ENCODE assay signal across 18 mouse cellular contexts in the genomic region with DNA sequence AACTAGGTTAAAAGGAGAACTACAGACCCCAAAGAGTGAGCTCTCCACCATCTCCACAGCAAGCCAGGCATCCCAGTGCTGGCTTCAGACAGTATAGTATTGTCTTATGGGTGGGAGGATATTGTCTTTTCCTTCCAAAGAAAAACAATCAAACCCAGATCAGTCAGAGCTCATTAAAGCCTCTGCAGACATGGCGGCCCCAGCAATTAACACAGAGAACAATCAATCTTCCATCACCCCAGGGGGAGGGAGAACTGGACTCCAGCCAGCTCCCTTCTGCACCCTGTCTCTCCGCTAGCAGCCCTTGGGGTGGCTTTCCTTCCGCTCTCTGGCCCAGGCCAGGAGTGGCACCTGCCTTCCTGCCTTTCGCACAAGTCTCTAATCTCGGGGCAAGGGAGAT. TPM values are rescaled to one million over a fixed set of nuclear protein-coding genes. Genes with fewer than 3 reads are reported as not detected.
DNase-seq lines count a peak whose midpoint lies in the region; ATAC-seq lines count a peak whose summit lies in the region.
"Had no signal": no experiment of that assay in that cellular context is flagged by ENCODE, and none has a peak within 500 bp of the region (broad histone marks: within the 10 kb centered on the region; RNA-seq: fewer than 3 reads in every experiment).

No protein-coding gene starts in this region.

- H3K4me3 ChIP-seq in embryonic facial prominence, embryonic 12.5 days, result no peak overlapping the region
- H3K4me3 ChIP-seq in embryonic facial prominence, embryonic 10.5 days, result no peak overlapping the region
- H3K4me3 ChIP-seq: gastrocnemius, adult 2 months; limb, embryonic 10.5 days; liver, embryonic 13.5 days had no signal

- H3K27me3 ChIP-seq in embryonic facial prominence, embryonic 12.5 days, result no peaks in the 10 kb centered on the region
- H3K27me3 ChIP-seq in embryonic facial prominence, embryonic 10.5 days (replicated peaks; ENCODE audit: low read depth, poor library complexity, severe bottlenecking), result no peaks in the 10 kb centered on the region
- H3K27me3 ChIP-seq: liver, embryonic 13.5 days had no signal

- 54% methylated on average over 5 of the region's 5 CpGs for WGBS in embryonic facial prominence, embryonic 12.5 days
- 51% methylated on average over 5 of the region's 5 CpGs for WGBS in embryonic facial prominence, embryonic 10.5 days

- no peak for ATAC-seq in embryonic facial prominence, embryonic 12.5 days (ENCODE audit: insufficient number of reproducible peaks, insufficient read depth, low FRiP score, low TSS enrichment)
- ATAC-seq: inflammation-experienced regulatory T-cells, adult 6 months; Patski had no signal

- no peaks in the 10 kb centered on the region for H3K36me3 ChIP-seq in embryonic facial prominence, embryonic 12.5 days
- H3K36me3 ChIP-seq in embryonic facial prominence, embryonic 10.5 days (replicated peaks), result no peaks in the 10 kb centered on the region
- H3K36me3 ChIP-seq: limb, embryonic 10.5 days; liver, embryonic 13.5 days had no signal

- no peaks in the 10 kb centered on the region for H3K9me3 ChIP-seq in embryonic facial prominence, embryonic 12.5 days
- H3K9me3 ChIP-seq in embryonic facial prominence, embryonic 10.5 days, result no peaks in the 10 kb centered on the region
- H3K9me3 ChIP-seq: limb, embryonic 10.5 days; liver, embryonic 13.5 days had no signal

- peaks cover 11% of the 10 kb centered on the region; the same call in 1 of the 2 replicates for H3K4me1 ChIP-seq in embryonic facial prominence, embryonic 12.5 days
- H3K4me1 ChIP-seq in embryonic facial prominence, embryonic 10.5 days, result peaks cover 48% of the 10 kb centered on the region
- H3K4me1 ChIP-seq: liver, embryonic 13.5 days had no signal

- no peak for DNase-seq in embryonic facial prominence, embryonic 10.5 days (ENCODE audit: low spot score)
- DNase-seq in kidney, postnatal 10 days, result peak; percentile 19
- DNase-seq in kidney, adult 11 months, result no peak
- peak; percentile 11 for DNase-seq in brain, adult 2 months (ENCODE audit: low read depth, low spot score)
- DNase-seq in retina, postnatal 1 day, result peak; percentile 95
- no peak for DNase-seq in testis, postnatal 10 days (ENCODE audit: low spot score)
- DNase-seq in spleen, adult 12 weeks (ENCODE audit: low spot score), result no peak
- DNase-seq: cerebellum, adult 9-11 months; gastrocnemius, adult 2 months; heart, postnatal 14 days; liver, embryonic 13.5 days; lung, postnatal 14 days; thymus, postnatal 14 days had no signal

- H3K27ac ChIP-seq in embryonic facial prominence, embryonic 12.5 days, result 0 out of 2 replicates have a peak overlapping the region, but pooled peaks have one; percentile 27
- no peak overlapping the region; the same call in 1 of the 2 replicates for H3K27ac ChIP-seq in embryonic facial prominence, embryonic 10.5 days (replicated peaks)
- H3K27ac ChIP-seq: gastrocnemius, adult 2 months; limb, embryonic 10.5 days; liver, embryonic 13.5 days had no signal

- no peak overlapping the region for H3K4me2 ChIP-seq in embryonic facial prominence, embryonic 12.5 days (replicated peaks)
- H3K4me2 ChIP-seq: liver, embryonic 13.5 days had no signal

- no peak overlapping the region for H3K9ac ChIP-seq in embryonic facial prominence, embryonic 12.5 days
- H3K9ac ChIP-seq: liver, embryonic 13.5 days had no signal

RNA-seq across cellular contexts. Expression of a gene that starts 2.0 kb away (rescaled TPM):
- polyA plus RNA-seq in embryonic facial prominence, embryonic 12.5 days (2016; fragmentation: Nextera tagmentation; extraction: Ambion mirVana), result 73.4 and 93.1 TPM in 2 replicates
- 2.8 and 8.6 TPM in 2 replicates for polyA plus RNA-seq in embryonic facial prominence, embryonic 10.5 days (2016; fragmentation: Nextera tagmentation; extraction: Ambion mirVana)
- polyA plus RNA-seq: inflammation-experienced regulatory T-cells, adult 6 months; neural tube, embryonic 14.5 days had no signal

RNA-seq across cellular contexts. Expression of a gene that starts 10.8 kb away (rescaled TPM):
- 17.6 and 19.9 TPM in 2 replicates for polyA plus RNA-seq in embryonic facial prominence, embryonic 12.5 days (2016; fragmentation: Nextera tagmentation; extraction: Ambion mirVana)
- polyA plus RNA-seq in embryonic facial prominence, embryonic 10.5 days (2016; fragmentation: Nextera tagmentation; extraction: Ambion mirVana), result 16.1 and 18.2 TPM in 2 replicates
- polyA plus RNA-seq: inflammation-experienced regulatory T-cells, adult 6 months; Patski had no signal

RNA-seq across cellular contexts. Expression of a gene that starts 16.3 kb away (rescaled TPM):
- not detected in 2 replicates for polyA plus RNA-seq in embryonic facial prominence, embryonic 12.5 days (2016; fragmentation: Nextera tagmentation; extraction: Ambion mirVana)
- polyA plus RNA-seq in embryonic facial prominence, embryonic 10.5 days (2016; fragmentation: Nextera tagmentation; extraction: Ambion mirVana), result not detected in 2 replicates
- polyA plus RNA-seq: inflammation-experienced regulatory T-cells, adult 6 months; limb, embryonic 10.5 days; neural tube, embryonic 14.5 days; Patski had no signal

RNA-seq across cellular contexts. Expression of a gene that starts 32.3 kb away (rescaled TPM):
- 0.09 TPM in 1 of 2 replicates, not detected in the other for polyA plus RNA-seq in embryonic facial prominence, embryonic 12.5 days (2016; fragmentation: Nextera tagmentation; extraction: Ambion mirVana)
- 0.09 TPM in 1 of 2 replicates, not detected in the other for polyA plus RNA-seq in embryonic facial prominence, embryonic 10.5 days (2016; fragmentation: Nextera tagmentation; extraction: Ambion mirVana)
- polyA plus RNA-seq: inflammation-experienced regulatory T-cells, adult 6 months; limb, embryonic 10.5 days; liver, embryonic 13.5 days; neural tube, embryonic 14.5 days; Patski had no signal

RNA-seq across cellular contexts. Expression of a gene that starts 41.7 kb away (rescaled TPM):
- not detected in 2 replicates for polyA plus RNA-seq in embryonic facial prominence, embryonic 12.5 days (2016; fragmentation: Nextera tagmentation; extraction: Ambion mirVana)
- polyA plus RNA-seq in embryonic facial prominence, embryonic 10.5 days (2016; fragmentation: Nextera tagmentation; extraction: Ambion mirVana), result not detected in 2 replicates
- polyA plus RNA-seq: inflammation-experienced regulatory T-cells, adult 6 months; liver, embryonic 13.5 days; neural tube, embryonic 14.5 days; Patski had no signal

Comparison
In these comparisons a context has a peak if more than half of its experiments do, and no peak if none do; other contexts are left out.
1. DNase-seq: peak in kidney, postnatal 10 days (single experiment), brain, adult 2 months (single experiment) and retina, postnatal 1 day (single experiment); none in embryonic facial prominence, embryonic 10.5 days (single experiment), kidney, adult 11 months (single experiment), testis, postnatal 10 days (single experiment) and spleen, adult 12 weeks (single experiment).